Mouse (Mus musculus) testis, postnatal 14 days (tissue): Measurements from ENCODE around the gene Adamts14.

Experiments used
- DNase-seq: peaks from one replicate; pipeline ENCODE4 v3.0.0; 2021; ENCODE audit warnings: low spot score

Gene Adamts14

DNA sequence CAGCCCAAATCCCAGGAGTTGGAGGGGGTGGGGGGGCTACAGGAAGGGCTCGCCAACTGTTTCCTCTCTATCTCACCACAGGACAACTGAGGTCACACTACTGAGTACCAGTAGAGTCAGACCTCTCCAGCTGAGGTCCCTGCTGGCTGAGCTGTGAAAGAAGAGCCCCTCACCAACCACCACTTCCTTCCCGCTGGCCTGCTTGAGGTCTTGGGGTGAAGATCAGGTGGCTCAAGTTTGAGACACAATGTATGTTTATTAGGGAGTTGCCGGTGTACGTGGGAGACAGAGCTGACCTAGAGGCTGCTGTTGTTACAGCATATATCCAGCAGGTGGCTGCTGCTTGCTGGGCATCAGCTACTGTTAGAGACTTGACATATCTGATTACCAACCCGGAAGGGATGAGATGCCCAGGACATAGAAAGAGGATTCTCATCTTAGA is 2.5 kb upstream of the Adamts14 start:
- DNase-seq = peak; percentile 23

DNA sequence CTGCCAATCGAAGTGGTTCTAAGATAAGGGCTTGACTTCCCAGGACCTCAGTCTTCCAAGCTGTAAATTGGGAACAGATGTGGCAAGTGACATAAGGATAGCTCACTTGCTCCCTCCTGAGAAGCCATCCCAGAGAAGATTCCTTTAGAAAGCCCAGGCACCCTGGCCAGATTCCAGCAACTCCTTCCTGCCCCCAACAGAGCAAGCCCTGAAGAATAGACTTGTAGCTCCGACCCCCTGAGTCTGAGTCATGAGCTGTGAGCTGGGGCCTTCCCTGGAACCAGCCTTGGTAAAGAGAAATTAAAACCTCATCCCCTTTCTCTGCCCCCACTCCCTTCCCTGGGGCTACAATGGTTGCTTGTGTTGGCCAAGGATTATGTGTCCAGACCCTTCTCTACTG is 1.3 kb upstream of the Adamts14 start:
- no peak for DNase-seq

DNA sequence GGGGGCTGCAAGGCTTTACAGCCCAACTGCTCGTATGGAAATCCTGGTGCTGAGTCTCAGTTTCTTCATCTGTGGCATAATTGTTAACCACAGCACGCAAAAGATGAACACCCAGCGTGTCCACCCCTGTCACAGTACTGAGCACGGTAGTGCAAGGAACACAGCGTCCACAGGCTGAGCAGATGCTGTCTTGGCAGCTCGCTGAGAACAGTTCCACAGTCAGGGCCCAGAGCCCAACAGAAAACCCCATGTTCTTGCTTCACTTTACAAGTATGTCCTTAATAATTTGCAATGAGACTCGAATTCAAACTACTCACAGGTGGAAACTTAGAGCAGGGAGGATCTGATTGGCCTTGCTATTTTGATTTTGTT is 592 bp upstream of the Adamts14 start:
- peak; percentile 56 for DNase-seq

DNA sequence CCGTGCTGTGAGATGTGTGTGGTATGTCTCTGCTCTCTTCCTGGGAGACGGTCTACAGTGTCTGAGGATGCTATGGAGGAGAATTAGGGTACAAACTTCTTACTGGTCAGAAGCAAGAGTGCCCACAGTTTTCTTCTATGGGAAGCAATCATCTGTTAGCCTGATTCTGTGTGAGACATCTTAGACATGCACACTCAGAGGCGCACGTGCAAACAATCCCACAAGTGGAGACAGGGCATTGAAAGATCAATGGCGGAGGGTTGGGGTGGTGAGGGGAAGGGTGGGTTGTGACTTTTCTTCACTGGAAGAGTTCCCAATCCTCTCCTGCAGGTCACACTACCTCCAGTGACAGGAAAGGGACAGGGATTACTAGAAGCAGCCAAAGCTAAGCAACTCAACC is 607 bp downstream of the Adamts14 start:
- no peak for DNase-seq

DNA sequence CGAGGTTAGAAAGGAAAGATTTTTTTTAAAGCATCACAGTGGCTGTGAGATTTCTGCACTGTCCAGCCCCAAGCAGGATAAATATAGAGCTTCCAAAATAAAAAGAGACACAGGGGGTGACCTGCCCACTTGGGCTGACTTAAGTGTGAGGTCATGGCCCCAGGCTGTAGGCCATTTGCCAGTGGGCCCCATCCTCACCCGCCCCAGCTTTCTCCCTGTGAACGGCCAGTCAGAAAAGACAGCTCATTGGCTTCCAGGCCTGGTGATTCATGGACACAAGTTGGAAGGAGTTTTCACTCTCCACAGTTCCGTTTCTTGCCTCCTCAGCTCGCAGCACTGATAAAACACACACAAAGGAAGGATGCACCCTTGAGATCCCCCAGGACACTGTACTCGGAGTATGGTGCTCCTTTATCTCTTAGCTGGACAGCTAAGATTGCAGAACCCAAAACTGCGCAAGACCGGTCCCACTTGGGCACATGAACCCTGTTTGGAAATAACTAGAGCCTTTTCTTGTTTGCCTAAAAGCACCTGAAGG is 1.1 kb downstream of the Adamts14 start:
- no peak for DNase-seq

DNA sequence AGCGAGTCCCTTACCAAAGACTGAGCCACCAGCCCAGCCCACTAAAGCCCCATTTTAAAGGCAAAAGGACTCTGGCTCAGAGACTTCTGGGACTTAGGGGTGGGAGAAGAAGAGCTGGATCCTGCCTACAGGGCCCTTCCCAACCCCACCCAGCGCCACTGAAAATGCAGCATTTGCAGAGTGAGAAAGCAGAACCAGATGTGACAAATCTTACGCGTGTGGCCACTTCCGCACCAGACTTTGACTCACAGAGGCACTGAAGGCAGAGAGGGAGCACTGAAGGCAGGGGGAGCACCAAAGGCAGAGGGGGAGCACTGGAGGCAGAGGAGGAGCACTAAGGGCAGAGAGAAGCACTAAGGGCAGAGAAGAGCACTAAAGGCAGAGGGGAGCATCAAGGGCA is 5.9 kb downstream of the Adamts14 start:
- DNase-seq = no peak

DNA sequence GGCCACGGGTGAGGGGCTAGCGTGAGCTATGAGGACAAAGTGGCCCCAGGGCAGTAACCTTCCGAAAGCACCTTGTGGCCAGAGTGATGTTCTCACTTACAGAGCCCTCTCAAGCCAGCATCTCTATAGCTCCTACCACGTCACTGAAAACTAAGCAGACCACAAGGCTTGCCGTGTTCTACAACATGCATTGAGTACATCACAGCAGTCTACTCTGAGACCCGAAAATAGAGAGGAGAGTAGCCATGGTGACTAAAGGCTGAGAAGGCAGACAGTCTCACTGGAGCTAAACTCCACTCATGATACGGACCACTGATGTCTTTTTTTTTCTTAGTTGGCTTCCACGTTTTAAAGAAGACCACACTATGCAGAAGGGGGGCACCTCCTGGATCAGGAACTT is 9.6 kb downstream of the Adamts14 start:
- DNase-seq = no peak

DNA sequence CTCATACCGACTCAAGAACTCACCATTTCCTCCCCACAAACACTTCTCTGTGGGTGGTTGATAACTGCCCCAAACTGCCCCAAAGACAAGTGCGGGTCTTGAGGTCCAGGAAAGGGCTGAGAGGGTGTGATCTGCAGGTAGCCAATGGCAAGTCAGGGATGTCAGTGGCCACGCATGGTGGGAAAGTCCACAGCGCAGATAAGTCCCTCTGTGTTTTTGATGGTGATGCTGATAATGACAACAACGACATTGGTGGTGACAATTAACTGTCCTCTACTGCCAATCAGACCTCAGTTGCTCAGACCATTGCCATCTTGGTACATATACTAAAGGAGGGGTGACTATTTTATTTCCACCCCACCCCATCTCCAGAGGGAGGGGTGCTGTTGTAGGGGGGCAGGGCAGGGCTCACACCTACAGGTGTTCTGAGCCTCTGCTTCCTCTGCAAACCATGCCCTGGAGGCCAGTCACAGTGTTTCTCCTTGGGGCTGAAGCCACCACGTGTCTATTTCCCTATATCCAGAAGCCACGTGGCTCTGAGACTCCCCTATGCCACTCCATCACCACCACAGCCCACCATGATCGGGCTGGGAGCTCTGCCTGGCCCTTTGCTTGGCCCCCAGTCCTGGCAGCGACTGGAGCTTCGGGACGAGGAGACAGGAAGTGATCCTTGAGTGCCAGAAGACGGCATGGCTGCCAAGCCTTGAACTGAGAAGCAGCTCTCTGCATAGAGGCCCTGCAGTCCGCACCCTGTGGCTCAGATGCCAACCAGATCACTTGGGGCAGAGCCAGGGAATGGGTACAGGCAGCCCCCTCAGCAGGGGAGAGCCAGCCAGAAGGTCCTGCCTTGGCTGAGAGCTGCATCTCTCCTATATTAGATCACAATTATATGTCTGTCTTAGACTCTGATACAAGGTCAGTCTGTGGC is 11.7 kb downstream of the Adamts14 start:
- DNase-seq = no peak

DNA sequence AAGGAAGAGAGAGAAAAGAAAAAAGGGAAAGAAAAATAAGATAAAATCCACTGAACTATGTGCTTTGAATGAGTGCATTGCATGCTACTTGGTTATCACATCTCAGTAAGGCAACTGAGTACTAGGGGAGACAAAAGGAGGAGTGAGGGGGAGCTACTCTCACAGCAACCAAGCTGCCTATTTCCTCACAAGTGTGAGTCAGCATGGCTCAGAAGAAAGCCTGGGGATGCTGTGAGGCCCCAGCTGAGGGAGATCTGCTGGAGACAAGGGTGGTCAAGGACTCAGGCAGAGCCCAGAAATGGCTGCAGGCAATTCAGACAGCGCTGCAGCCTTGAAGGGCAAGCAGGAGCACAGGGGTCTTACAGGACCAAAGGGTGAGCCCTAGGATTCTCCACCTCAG is 15.1 kb downstream of the Adamts14 start:
- DNase-seq = no peak

DNA sequence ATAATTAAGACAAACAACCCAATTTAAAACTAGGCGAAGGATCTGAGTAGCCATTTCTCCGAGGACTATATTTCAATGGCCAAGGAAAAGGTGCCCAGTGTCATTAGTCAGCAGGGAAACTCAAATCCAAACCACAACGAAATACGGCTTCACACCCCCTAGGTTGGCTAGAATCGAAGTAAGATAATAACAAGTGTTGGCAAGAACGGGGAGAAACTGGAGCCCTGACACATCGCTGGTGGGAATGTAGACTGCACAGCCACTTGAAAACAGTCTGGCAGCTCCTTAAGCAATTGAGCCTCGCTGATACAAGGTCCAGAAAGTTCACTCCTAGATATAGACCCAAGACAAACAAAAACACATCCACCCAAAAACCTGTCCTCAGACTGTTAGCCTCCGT is 16.6 kb downstream of the Adamts14 start:
- no peak for DNase-seq

DNA sequence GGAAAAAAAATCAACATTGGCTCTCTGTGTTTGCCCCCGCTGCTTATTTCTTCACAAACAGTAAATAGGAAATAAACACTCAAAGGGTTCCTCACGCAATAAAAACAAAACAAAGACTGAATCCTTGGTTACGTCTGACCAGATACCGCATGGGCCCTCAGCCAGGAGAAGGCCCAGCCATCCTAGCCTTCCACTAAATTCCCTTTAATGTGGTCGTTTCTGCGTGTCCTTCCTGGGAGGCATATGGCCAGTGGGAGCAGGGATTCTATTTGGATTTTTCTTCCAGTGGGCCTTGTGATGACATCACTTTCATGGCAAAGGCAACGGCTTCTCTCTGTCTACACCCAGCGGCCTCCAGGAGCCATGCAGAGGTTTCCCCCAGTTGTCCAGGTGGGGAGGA is 18.0 kb downstream of the Adamts14 start:
- no peak for DNase-seq

DNA sequence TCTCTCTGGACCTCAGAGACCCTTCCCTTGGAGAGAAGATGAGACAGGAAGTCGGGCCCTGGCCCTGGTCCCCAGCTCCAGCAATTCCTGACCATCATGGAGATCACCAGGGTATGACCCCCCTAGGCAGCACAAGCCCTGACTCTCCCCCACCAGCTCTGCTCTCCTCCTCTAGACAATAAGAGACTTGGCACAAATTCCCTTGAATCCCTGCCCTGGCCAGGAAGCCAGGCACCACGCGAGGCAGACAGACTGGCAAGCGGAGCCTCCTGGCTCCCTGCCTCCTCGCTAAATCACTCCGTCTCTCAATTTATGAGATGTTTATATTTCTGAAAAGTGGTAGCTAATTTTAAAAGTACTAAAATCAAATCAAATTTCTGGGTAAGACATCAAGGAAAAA is 18.5 kb downstream of the Adamts14 start:
- no peak for DNase-seq

DNA sequence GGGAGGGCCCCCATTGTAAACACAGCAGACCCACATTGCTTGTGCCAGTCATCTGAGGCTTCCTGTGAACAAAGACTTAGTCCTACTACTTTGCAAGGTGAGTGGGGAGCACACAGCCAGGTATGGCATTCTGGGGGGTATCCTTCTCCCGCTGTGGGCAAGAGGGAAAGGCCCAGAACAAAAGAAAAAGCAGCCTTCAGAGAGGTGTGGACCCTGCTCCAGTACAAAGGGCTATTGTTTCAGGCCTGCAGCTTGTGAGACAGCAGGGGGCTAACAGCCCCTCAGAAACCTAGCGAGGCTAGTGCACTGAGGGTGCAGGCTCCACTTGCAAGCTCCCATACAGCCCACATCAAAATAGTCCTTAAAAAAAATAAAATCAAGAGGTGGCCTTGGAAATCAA is 23.3 kb downstream of the Adamts14 start:
- no peak for DNase-seq

DNA sequence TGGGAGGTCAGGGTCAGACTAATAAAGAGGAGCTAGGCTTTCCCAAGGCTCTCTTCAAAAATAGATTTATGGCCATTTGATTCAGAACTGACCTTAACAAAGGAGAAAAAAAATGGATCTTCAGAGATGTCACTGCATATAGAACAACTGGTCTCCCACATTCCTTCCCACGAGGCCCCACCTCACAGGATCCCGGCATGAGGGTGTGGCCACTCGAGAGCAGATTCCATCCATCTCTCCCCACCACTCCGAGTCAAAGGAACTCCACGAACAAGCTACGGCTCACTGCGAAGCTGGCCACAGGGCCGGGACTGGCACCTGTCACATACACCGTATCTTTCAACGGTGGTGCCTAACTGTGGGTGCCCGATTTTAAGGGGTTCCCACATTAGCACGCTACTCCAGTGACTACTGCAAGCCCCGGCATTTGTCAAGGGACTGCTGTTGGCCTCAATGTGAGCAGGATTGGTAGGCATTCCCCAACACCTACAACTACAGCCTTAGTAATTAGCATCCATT is 24.6 kb downstream of the Adamts14 start:
- no peak for DNase-seq

DNA sequence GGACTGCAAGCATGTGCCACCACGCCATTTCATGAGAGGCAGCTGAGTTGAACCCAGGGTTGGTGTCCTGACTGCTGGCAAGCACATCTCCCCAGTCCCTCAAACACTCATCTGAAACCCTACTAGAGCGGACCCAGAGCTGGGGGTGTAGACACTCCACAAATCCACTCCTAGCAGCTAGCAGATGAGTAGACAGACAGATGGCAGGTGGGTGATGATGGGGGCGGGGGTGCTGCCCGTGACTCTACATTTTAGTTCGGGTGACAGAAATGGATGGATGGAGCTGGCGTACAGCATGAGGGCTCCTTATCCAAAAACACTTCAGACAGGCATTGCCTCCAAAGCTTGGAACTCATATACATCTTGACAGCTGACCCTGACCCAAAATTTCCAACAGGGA is 26.9 kb downstream of the Adamts14 start:
- no peak for DNase-seq

DNA sequence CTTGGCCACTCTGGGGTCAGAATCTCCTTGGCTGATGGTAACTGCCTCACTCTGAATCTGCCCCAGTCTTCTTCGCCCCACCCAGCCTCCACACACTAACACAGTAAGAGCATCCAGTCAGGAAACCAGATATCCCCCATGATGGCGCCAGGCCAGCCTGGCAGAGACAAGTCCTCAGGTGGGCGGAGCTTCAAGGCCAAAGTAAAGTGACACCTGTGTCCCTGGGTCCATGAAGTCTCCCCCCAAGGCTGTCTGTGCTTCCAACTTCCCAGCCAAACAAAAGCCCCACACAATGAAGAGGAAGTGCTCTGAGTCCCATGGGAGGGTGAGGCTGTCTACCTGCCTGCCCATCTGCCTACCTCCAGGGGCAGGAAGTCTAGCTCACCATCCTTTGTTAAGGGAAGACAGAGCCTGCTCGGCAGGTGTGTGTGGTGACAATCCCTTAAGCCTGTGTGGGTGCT is 31.2 kb downstream of the Adamts14 start:
- DNase-seq = no peak

DNA sequence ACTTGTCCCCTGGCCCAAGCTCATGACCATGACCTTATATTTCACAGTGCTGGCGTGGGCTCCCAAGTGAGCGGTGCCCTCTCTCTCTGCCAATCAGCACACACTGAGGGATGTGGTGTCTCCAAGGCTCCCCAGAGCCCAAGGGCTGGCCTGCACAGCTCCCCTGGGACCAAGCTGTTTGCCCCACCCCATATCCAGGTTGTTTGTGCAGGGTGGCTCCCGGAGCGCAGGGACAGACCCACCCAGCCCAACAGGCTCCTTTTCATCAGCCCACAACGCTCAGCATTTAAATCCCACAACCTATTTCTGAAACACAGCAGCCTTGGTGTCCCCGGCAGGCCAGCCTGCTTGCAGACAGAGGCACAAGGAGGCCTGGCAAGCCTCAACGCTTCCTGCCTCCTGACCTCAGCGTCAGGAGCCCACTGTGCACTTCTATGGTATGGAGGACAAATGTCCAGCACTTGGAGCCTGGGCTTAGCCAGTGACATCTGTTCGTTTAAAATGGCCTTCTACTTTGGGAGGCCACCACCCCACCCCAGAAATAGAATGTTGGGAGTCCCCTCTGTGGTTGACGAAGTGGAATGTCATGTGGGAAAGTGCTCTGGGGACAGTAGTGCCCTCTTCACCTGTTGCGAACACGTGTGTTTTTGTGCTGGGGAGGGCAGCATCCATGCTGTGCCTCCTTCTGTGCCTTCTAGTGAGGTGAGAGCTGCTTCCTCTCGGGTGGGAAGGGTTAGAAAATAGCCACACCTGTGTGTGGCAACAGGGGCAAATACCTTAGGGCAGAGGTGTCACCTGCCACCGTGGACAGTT is 32.9 kb downstream of the Adamts14 start:
- DNase-seq = no peak

DNA sequence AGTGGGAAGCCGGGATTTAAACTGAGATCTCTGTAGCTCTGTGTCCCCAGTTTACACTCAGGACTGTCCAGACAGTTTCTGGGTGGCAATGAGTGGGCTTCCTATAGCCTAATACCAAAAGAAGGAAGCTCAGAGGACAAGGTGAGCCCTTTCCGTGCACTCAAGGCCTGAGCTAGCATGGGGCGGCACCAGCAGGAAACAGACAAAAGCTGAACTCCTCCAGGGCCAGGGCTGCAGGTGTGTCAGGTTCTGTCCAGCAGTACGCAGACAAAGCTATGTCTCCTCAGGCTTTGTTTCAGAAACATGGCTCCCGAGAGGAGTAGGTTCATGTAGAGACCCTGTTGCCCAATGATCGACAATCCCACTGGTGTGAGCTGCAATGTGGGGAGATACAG is 35.9 kb downstream of the Adamts14 start:
- DNase-seq = no peak

DNA sequence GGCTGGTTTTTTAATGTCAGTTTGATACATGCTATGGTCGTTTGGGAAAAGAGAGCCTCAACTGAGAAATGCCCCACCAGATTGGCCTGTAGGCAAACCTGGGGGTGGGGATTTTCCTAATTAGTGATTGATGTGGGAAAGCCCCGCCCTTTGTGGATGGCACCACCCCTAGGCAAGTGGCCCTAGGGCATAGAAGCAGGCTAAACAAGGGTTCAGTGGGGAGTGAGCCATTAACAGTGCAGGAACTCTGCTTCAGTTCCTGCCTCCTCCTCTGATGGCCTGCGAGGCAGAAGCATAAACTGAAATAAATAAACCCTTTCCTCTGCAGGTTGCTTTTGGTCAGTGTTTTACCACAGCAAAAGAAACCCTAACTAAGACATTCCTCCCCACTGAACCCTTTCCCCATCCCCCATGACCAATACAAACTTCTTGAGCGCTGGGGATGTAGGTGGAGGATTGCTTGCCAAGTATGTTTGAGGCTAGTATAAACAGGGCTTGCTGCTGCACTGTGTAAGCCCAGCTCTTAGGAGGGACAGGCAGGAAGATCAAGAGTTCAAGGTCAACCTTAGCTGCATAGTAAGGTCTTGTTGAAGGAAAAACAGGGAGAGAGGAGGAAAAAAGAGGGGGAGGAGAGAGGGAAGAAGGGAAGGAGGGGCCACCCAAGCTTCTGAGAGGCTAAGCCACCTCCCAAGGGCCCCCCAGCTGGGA is 36.4 kb downstream of the Adamts14 start:
- DNase-seq = no peak

DNA sequence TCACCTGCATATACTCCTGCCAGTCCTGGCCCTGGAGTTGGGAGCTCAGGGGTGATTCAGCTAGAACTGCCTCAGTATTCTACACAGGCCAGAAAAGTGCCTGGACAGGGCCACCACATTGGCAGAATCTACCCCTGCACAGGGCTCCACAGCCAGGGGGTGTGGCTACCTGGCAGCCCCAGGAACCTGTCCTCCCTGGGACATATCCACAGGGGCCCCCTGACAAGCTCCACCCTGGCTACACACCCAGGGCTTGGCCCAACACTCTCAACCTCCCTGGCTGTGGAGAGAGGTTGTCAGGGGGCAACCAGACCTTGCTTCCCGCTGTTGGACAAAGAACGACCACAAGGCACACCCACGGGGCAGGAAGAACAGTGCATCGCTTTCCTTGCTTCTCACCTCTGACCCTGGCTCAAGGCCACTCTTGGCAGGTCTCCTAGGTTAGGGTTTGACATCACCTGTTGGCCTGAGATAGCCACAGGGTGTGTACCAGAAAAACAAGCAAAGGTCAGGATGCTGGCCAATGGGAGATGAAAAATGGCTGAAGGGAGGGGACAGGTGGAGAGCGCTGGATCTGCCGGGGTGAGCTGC is 37.5 kb downstream of the Adamts14 start:
- no peak for DNase-seq

DNA sequence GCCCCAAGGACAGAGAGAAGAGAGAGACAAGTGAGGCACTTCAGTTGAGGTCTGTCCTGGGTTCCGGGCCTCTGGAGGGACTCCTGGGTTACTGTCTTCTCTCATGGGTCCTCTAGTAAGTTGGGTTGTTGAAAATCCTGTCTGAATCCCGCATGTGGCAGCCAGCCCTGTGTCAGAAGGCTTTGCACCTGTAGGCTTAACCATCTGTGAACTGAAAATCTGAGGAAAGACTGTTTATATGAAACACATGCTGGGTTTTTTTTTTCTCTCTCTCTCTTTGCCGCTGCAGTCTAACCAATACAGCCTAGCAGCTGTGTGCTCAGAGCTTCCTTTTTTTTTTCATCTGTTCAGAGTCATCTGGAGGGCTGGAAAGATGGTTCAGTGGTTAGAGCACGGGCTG is 38.9 kb downstream of the Adamts14 start:
- DNase-seq = no peak
